Mouse (Mus musculus): Measurements from ENCODE around the gene Pigyl. TPM values are rescaled to one million over a fixed set of nuclear protein-coding genes. Genes with fewer than 3 reads are reported as not detected.
A peak's percentile ranks its signal among the peaks of the same experiment; 100 is the strongest.

Pigyl gene
- 31.2 and 49.5 TPM in 2 replicates for total RNA-seq (2014; fragmentation: Nextera tagmentation)
- 22.3 and 42.3 TPM in 2 replicates for total RNA-seq (2017)

GRCm38 (mm10) chr9:22156497-22157245, at the start of gene Pigyl:
Gene Pigyl (plus strand): TSS chr9:22156846.
- ATAC-seq (replicated peaks; ENCODE audit: low FRiP score, low TSS enrichment, poor library complexity, severe bottlenecking): peak; percentile 99

GRCm38 (mm10) chr9:22108194-22108593, 48.5 kb upstream of the Pigyl start:
- no peak for ATAC-seq (replicated peaks; ENCODE audit: low FRiP score, low TSS enrichment, poor library complexity, severe bottlenecking)

GRCm38 (mm10) chr9:22115635-22116034, 41.0 kb upstream of the Pigyl start:
- ATAC-seq (replicated peaks; ENCODE audit: low FRiP score, low TSS enrichment, poor library complexity, severe bottlenecking): no peak

GRCm38 (mm10) chr9:22116086-22116485, 40.6 kb upstream of the Pigyl start:
- peak; percentile 42 for ATAC-seq (replicated peaks; ENCODE audit: low FRiP score, low TSS enrichment, poor library complexity, severe bottlenecking)

- peak; percentile 93 for ATAC-seq (replicated peaks; ENCODE audit: low FRiP score, low TSS enrichment, poor library complexity, severe bottlenecking)
Measured at GRCm38 (mm10) chr9:22116740-22117426, 39.8 kb upstream of the Pigyl start, which contains the start of gene Elof1. Gene Elof1 (minus strand): TSS chr9:22117172.

GRCm38 (mm10) chr9:22117754-22118456, 38.7 kb upstream of the Pigyl start:
- peak; percentile 53 for ATAC-seq (replicated peaks; ENCODE audit: low FRiP score, low TSS enrichment, poor library complexity, severe bottlenecking)

- no peak for ATAC-seq (replicated peaks; ENCODE audit: low FRiP score, low TSS enrichment, poor library complexity, severe bottlenecking)
Measured at GRCm38 (mm10) chr9:22119543-22119942, 37.1 kb upstream of the Pigyl start.

GRCm38 (mm10) chr9:22121545-22121944, 35.1 kb upstream of the Pigyl start:
- peak; percentile 51; the same call in 1 of the 2 replicates for ATAC-seq (replicated peaks; ENCODE audit: low FRiP score, low TSS enrichment, poor library complexity, severe bottlenecking)

- ATAC-seq (replicated peaks; ENCODE audit: low FRiP score, low TSS enrichment, poor library complexity, severe bottlenecking): no peak
Measured at GRCm38 (mm10) chr9:22122005-22122404, 34.6 kb upstream of the Pigyl start.

GRCm38 (mm10) chr9:22123069-22123609, 33.5 kb upstream of the Pigyl start:
- ATAC-seq (replicated peaks; ENCODE audit: low FRiP score, low TSS enrichment, poor library complexity, severe bottlenecking): peak; percentile 51

- ATAC-seq (replicated peaks; ENCODE audit: low FRiP score, low TSS enrichment, poor library complexity, severe bottlenecking): no peak
Measured at GRCm38 (mm10) chr9:22124169-22124568, 32.5 kb upstream of the Pigyl start.

- ATAC-seq (replicated peaks; ENCODE audit: low FRiP score, low TSS enrichment, poor library complexity, severe bottlenecking): no peak
Measured at GRCm38 (mm10) chr9:22125246-22126027, 31.2 kb upstream of the Pigyl start.

- ATAC-seq (replicated peaks; ENCODE audit: low FRiP score, low TSS enrichment, poor library complexity, severe bottlenecking): 0 out of 2 replicates have a peak, but pooled peaks have one; percentile 37
Measured at GRCm38 (mm10) chr9:22131226-22131981, 25.2 kb upstream of the Pigyl start.

- ATAC-seq (replicated peaks; ENCODE audit: low FRiP score, low TSS enrichment, poor library complexity, severe bottlenecking): no peak
Measured at GRCm38 (mm10) chr9:22132220-22132619, 24.4 kb upstream of the Pigyl start.

- no peak for ATAC-seq (replicated peaks; ENCODE audit: low FRiP score, low TSS enrichment, poor library complexity, severe bottlenecking)
Measured at GRCm38 (mm10) chr9:22134246-22134890, 22.3 kb upstream of the Pigyl start.

- ATAC-seq (replicated peaks; ENCODE audit: low FRiP score, low TSS enrichment, poor library complexity, severe bottlenecking): peak; percentile 35; the same call in 1 of the 2 replicates
Measured at GRCm38 (mm10) chr9:22134988-22135643, 21.5 kb upstream of the Pigyl start.

GRCm38 (mm10) chr9:22135644-22136390, 20.8 kb upstream of the Pigyl start, which contains the start of gene Acp5:
Gene Acp5 (minus strand): TSS chr9:22135711.
- peak; percentile 77 for ATAC-seq (replicated peaks; ENCODE audit: low FRiP score, low TSS enrichment, poor library complexity, severe bottlenecking)

Data from megakaryocyte-erythroid progenitor cell, adult 5-6 weeks (primary cell).